ENCODE assay signal across 10 mouse cellular contexts in the genomic region with DNA sequence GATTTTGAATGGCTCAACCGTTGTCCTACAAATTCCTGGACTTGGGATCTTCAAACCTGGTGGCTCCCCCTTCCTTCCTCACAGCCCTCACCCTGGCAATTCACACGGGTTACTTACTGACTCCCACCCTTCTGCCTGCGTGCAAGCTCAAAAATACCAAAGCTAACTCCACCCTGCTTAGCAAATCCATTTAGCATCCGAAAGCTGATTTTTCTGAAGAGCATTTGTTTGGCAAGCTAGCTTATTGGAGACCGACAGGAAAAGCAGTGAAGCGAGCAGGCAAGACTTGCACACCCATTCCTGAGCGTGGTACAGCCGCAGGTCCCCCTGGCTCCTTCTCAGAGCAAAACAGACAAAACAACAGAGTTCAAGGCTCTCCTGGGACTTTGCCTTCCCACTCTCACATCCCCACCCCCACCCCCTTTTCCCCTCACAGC. TPM values are rescaled to one million over a fixed set of nuclear protein-coding genes. Genes with fewer than 3 reads are reported as not detected.
DNase-seq lines count a peak whose midpoint lies in the region; ATAC-seq and TF ChIP-seq lines count a peak whose summit lies in the region.
"Had no signal": no experiment of that assay in that cellular context is flagged by ENCODE, and none has a peak within 500 bp of the region (broad histone marks: within the 10 kb centered on the region; RNA-seq: fewer than 3 reads in every experiment).

No protein-coding gene starts in this region.

- H3K36me3 ChIP-seq in forebrain, postnatal 0 days (ENCODE audit: insufficient read depth) = no peaks in the 10 kb centered on the region
- peaks cover 3% of the 10 kb centered on the region; the same call in 1 of the 2 replicates for H3K36me3 ChIP-seq in forebrain, embryonic 15.5 days
- no peaks in the 10 kb centered on the region for H3K36me3 ChIP-seq in lung, embryonic 15.5 days
- H3K36me3 ChIP-seq in intestine, embryonic 16.5 days (ENCODE audit: control insufficient read depth, insufficient read depth, low read length) = no peaks in the 10 kb centered on the region
- no peaks in the 10 kb centered on the region for H3K36me3 ChIP-seq in stomach, embryonic 16.5 days (ENCODE audit: control insufficient read depth, insufficient read depth, low read length)

- no peaks in the 10 kb centered on the region for H3K4me1 ChIP-seq in forebrain, postnatal 0 days (ENCODE audit: insufficient read depth)
- peaks cover 15% of the 10 kb centered on the region for H3K4me1 ChIP-seq in forebrain, embryonic 15.5 days
- peaks cover 47% of the 10 kb centered on the region for H3K4me1 ChIP-seq in lung, embryonic 15.5 days
- peaks cover 25% of the 10 kb centered on the region for H3K4me1 ChIP-seq in intestine, embryonic 16.5 days (ENCODE audit: control insufficient read depth, insufficient read depth, low read length)
- H3K4me1 ChIP-seq in stomach, embryonic 16.5 days (ENCODE audit: control insufficient read depth, insufficient read depth, low read length) = peaks cover 20% of the 10 kb centered on the region

- peak overlapping the region; percentile 15; the same call in 1 of the 2 replicates for H3K27ac ChIP-seq in forebrain, postnatal 0 days (ENCODE audit: low read depth, low read length)
- no peak overlapping the region for H3K27ac ChIP-seq in forebrain, embryonic 15.5 days (replicated peaks)
- peak overlapping the region; percentile 53; the same call in 1 of the 2 replicates for H3K27ac ChIP-seq in lung, embryonic 15.5 days
- peak overlapping the region; percentile 47 for H3K27ac ChIP-seq in intestine, embryonic 16.5 days (ENCODE audit: low read length)
- peak overlapping the region; percentile 81 for H3K27ac ChIP-seq in stomach, embryonic 16.5 days (ENCODE audit: low read length)

- WGBS in forebrain, postnatal 0 days = 45% methylated on average over 8 of the region's 8 CpGs
- WGBS in forebrain, embryonic 15.5 days = 44% methylated on average over 8 of the region's 8 CpGs
- WGBS in lung, embryonic 15.5 days = 16% methylated on average over 8 of the region's 8 CpGs
- 31% methylated on average over 8 of the region's 8 CpGs for WGBS in intestine, embryonic 16.5 days
- 14% methylated on average over 8 of the region's 8 CpGs for WGBS in stomach, embryonic 16.5 days

- no peak overlapping the region for H3K9ac ChIP-seq in forebrain, postnatal 0 days
- H3K9ac ChIP-seq in forebrain, embryonic 15.5 days (replicated peaks) = no peak overlapping the region
- H3K9ac ChIP-seq in lung, embryonic 15.5 days = no peak overlapping the region
- no peak overlapping the region for H3K9ac ChIP-seq in intestine, embryonic 16.5 days (ENCODE audit: low read depth, low read length)
- peak overlapping the region; percentile 38; the same call in 1 of the 2 replicates for H3K9ac ChIP-seq in stomach, embryonic 16.5 days (ENCODE audit: low read length)

- ATAC-seq in forebrain, postnatal 0 days = 0 out of 2 replicates have a peak, but pooled peaks have one; percentile 10
- ATAC-seq in forebrain, embryonic 15.5 days (replicated peaks) = no peak
- ATAC-seq in lung, embryonic 15.5 days (ENCODE audit: borderline replicate concordance, extremely low read depth, low FRiP score, low TSS enrichment) = no peak
- ATAC-seq in intestine, embryonic 16.5 days = no peak
- no peak for ATAC-seq in stomach, embryonic 16.5 days (ENCODE audit: insufficient read depth, low FRiP score)

- no peak for DNase-seq in forebrain, postnatal 0 days
- DNase-seq in lung, postnatal 14 days = no peak
- no peak for DNase-seq in frontal cortex, postnatal 10 days (ENCODE audit: low spot score in 2 of 2)
- no peak for DNase-seq in layer of hippocampus, postnatal 14 days (ENCODE audit: low spot score in 2 of 2)
- DNase-seq: B cell, adult 2 months had no signal

- H3K27me3 ChIP-seq in forebrain, postnatal 0 days (ENCODE audit: insufficient read depth, low read length) = no peaks in the 10 kb centered on the region
- H3K27me3 ChIP-seq in forebrain, embryonic 15.5 days = no peaks in the 10 kb centered on the region
- no peaks in the 10 kb centered on the region for H3K27me3 ChIP-seq in lung, embryonic 15.5 days
- no peaks in the 10 kb centered on the region for H3K27me3 ChIP-seq in intestine, embryonic 16.5 days (replicated peaks; ENCODE audit: control insufficient read depth, insufficient read depth, low read length)
- H3K27me3 ChIP-seq in stomach, embryonic 16.5 days (ENCODE audit: control insufficient read depth, insufficient read depth, low read length) = no peaks in the 10 kb centered on the region

- no peak overlapping the region for H3K4me3 ChIP-seq in forebrain, postnatal 0 days (ENCODE audit: low read depth, low read length)
- H3K4me3 ChIP-seq in forebrain, embryonic 15.5 days = no peak overlapping the region
- no peak overlapping the region for H3K4me3 ChIP-seq in lung, embryonic 15.5 days
- H3K4me3 ChIP-seq in intestine, embryonic 16.5 days (ENCODE audit: low read length) = no peak overlapping the region
- H3K4me3 ChIP-seq in stomach, embryonic 16.5 days (replicated peaks; ENCODE audit: low read length) = no peak overlapping the region

- H3K9me3 ChIP-seq in forebrain, postnatal 0 days (ENCODE audit: low read length) = no peaks in the 10 kb centered on the region
- H3K9me3 ChIP-seq in forebrain, embryonic 15.5 days = no peaks in the 10 kb centered on the region
- H3K9me3 ChIP-seq in lung, embryonic 15.5 days = no peaks in the 10 kb centered on the region
- H3K9me3 ChIP-seq in intestine, embryonic 16.5 days (ENCODE audit: control insufficient read depth, low read length) = no peaks in the 10 kb centered on the region
- H3K9me3 ChIP-seq in stomach, embryonic 16.5 days (replicated peaks; ENCODE audit: control insufficient read depth, low read length) = no peaks in the 10 kb centered on the region

- H3K4me2 ChIP-seq in forebrain, postnatal 0 days (ENCODE audit: low read depth) = no peak overlapping the region
- H3K4me2 ChIP-seq in forebrain, embryonic 15.5 days (replicated peaks) = no peak overlapping the region
- H3K4me2 ChIP-seq in lung, embryonic 15.5 days = no peak overlapping the region
- H3K4me2 ChIP-seq in intestine, embryonic 16.5 days (ENCODE audit: low read depth, low read length) = no peak overlapping the region
- H3K4me2 ChIP-seq in stomach, embryonic 16.5 days (ENCODE audit: low read depth, low read length) = peak overlapping the region; percentile 13; the same call in 1 of the 2 replicates

- no peak for TF ChIP-seq CTCF in forebrain, postnatal 0 days (IDR thresholded peaks at IDR 0.05; ENCODE audit: low read depth)

RNA-seq across cellular contexts. Expression of a gene that starts 29.2 kb away (rescaled TPM):
- total RNA-seq in forebrain, postnatal 0 days (2014; rRNA removed) = not detected in 2 replicates
- 0.25 and 0.43 TPM in 2 replicates for polyA plus RNA-seq in forebrain, postnatal 0 days (2015; fragmentation: Nextera tagmentation; extraction: Ambion mirVana)
- 0.17 TPM in 1 of 2 replicates, not detected in the other for polyA plus RNA-seq in forebrain, embryonic 15.5 days (2015; fragmentation: Nextera tagmentation; extraction: Ambion mirVana)
- polyA plus RNA-seq in lung, embryonic 15.5 days (2015; fragmentation: Nextera tagmentation; extraction: Ambion mirVana) = not detected in 2 replicates
- not detected in 2 replicates for polyA plus RNA-seq in intestine, embryonic 16.5 days (2015; fragmentation: Nextera tagmentation; extraction: Ambion mirVana)
- polyA plus RNA-seq in stomach, embryonic 16.5 days (2015; fragmentation: Nextera tagmentation; extraction: Ambion mirVana) = not detected in 2 replicates
- total RNA-seq in layer of hippocampus, postnatal 14 days (2021) = not detected
- total RNA-seq: hematopoietic stem cell, adult 5-6 weeks had no signal

RNA-seq across cellular contexts. Expression of a gene that starts 39.7 kb away (rescaled TPM):
- total RNA-seq in forebrain, postnatal 0 days (2014; rRNA removed) = 14.9 and 20.5 TPM in 2 replicates
- 19.8 and 23.9 TPM in 2 replicates for polyA plus RNA-seq in forebrain, postnatal 0 days (2015; fragmentation: Nextera tagmentation; extraction: Ambion mirVana)
- polyA plus RNA-seq in forebrain, embryonic 15.5 days (2015; fragmentation: Nextera tagmentation; extraction: Ambion mirVana) = 32.7 and 33.3 TPM in 2 replicates
- 35.7 and 36.4 TPM in 2 replicates for polyA plus RNA-seq in lung, embryonic 15.5 days (2015; fragmentation: Nextera tagmentation; extraction: Ambion mirVana)
- 35.3 and 35.8 TPM in 2 replicates for polyA plus RNA-seq in intestine, embryonic 16.5 days (2015; fragmentation: Nextera tagmentation; extraction: Ambion mirVana)
- 36.3 and 39.7 TPM in 2 replicates for polyA plus RNA-seq in stomach, embryonic 16.5 days (2015; fragmentation: Nextera tagmentation; extraction: Ambion mirVana)
- 10 to 100 TPM; 19.6 to 19.8 TPM for total RNA-seq in layer of hippocampus, postnatal 14 days (2021)
